Mouse (Mus musculus) ES-Bruce4 (cell line): ENCODE measurements around the gene Ap3d1.

Source experiments
- CTCF ChIP-seq: IDR thresholded peaks from one replicate; pipeline ENCODE4 v1.8.1; 2011; ENCODE audit warnings: low read depth, low read length
- EP300 ChIP-seq: IDR thresholded peaks from 2 replicates; pipeline ENCODE4 v1.6.1; 2011; ENCODE audit warnings: low read depth, low read length; ENCODE audit not compliant: insufficient read depth
- POLR2A ChIP-seq: IDR thresholded peaks from one replicate; pipeline ENCODE4 v1.8.1; 2011; ENCODE audit warnings: low read length; ENCODE audit not compliant: insufficient read depth

- TF ChIP-seq CTCF (peak; percentile 63), POLR2A (no peak), EP300 (no peak)
Measured at GRCm38 (mm10) chr10:80659213-80659612, 82.9 kb downstream of the Ap3d1 start.
